Mouse (Mus musculus) cortical plate, adult 2 months (tissue): ENCODE data around the gene Kremen1. TPM values are rescaled to one million over a fixed set of nuclear protein-coding genes. Genes with fewer than 3 reads are reported as not detected.

ENCODE experiments used
- H3K27ac ChIP-seq: fragments of 200-500 bp; 2 replicates; pipeline ENCODE4 v1.5.1; 2012; ENCODE audit warnings: low read length, control low read depth, inconsistent platforms; ENCODE audit not compliant: insufficient read depth
- H3K4me1 ChIP-seq: fragments of 200-500 bp; 2 replicates; pipeline ENCODE4 v1.6.1; 2011; ENCODE audit warnings: low read length; ENCODE audit not compliant: control insufficient read depth, insufficient read depth
- H3K4me3 ChIP-seq: fragments of 200-500 bp; 2 replicates; pipeline ENCODE4 v1.5.1; 2011; ENCODE audit warnings: mild to moderate bottlenecking, low read length, control low read depth; ENCODE audit not compliant: insufficient read depth
- CTCF ChIP-seq: fragments of 200-500 bp; IDR thresholded peaks from 2 replicates; pipeline ENCODE4 v1.5.1; 2011; ENCODE audit warnings: mild to moderate bottlenecking, control low read depth, low read length; ENCODE audit not compliant: insufficient read depth; ENCODE audit errors: extremely low read depth
- POLR2A ChIP-seq: fragments of 200-500 bp; IDR thresholded peaks from 2 replicates; pipeline ENCODE4 v1.6.1; 2011; ENCODE audit warnings: mild to moderate bottlenecking, low read length, control low read depth; ENCODE audit not compliant: insufficient read depth; ENCODE audit errors: extremely low read depth
- polyA plus RNA-seq: library from polyadenylated mRNA; depleted of rRNA; stranded (reverse); fragments of >200 nt; gene quantifications from 2 replicates; pipeline ENCODE4 v1.2.3, GENCODE M21; 2012

The Kremen1 gene
- polyA plus RNA-seq, 1 experiment = 10.4 TPM

- H3K4me3 ChIP-seq = no peak overlapping the region
- TF ChIP-seq POLR2A (no peak), CTCF (no peak)
- no peak overlapping the region for H3K27ac ChIP-seq
- H3K4me1 ChIP-seq = peaks cover 5% of the 10 kb centered on the region
Observed at GRCm38 (mm10) chr11:5271274-5272065, 10.1 kb upstream of the Kremen1 start.

GRCm38 (mm10) chr11:5269846-5270461, 8.6 kb upstream of the Kremen1 start:
- Histone ChIP-seq H3K4me1 (peaks cover 5% of the 10 kb centered on the region), H3K27ac (no peak overlapping the region), H3K4me3 (no peak overlapping the region)
- TF ChIP-seq POLR2A (no peak), CTCF (no peak)

- no peak for TF ChIP-seq CTCF
- no peak for TF ChIP-seq POLR2A
- Histone ChIP-seq H3K4me1 (no peaks in the 10 kb centered on the region), H3K4me3 (no peak overlapping the region), H3K27ac (no peak overlapping the region)
Observed at GRCm38 (mm10) chr11:5265764-5266163, 4.4 kb upstream of the Kremen1 start.

GRCm38 (mm10) chr11:5263078-5263730, 1.8 kb upstream of the Kremen1 start:
- TF ChIP-seq CTCF = no peak
- no peak for TF ChIP-seq POLR2A
- no peak overlapping the region for H3K4me3 ChIP-seq
- peaks cover 1% of the 10 kb centered on the region; the same call in 1 of the 2 replicates for H3K4me1 ChIP-seq
- H3K27ac ChIP-seq = no peak overlapping the region

DNA sequence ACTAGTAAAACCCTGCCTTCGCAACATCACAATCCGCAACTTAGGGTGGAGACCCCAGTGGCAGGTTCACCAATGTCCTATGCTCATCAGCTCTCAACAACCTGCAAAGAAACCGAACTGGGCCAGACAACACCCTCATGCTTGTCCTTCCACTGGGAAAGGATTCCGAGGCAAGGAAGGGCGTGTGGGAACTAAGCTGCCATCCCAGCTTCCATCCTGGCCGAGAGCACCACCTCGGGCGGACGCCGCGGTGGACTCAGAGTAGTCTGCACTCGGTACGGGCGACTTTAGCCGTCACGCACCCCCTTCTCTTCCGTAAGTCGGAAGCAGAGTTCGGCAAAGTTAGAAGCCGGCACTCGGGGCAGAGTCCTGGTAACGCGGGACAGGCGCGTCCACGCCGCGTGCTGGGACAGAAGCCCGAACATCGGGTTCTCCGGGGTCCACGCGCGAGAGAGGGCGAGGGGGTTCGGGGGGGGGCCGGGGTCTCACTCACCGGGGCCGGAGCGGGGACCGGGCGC, 357 bp downstream of the Kremen1 start:
- no peak for TF ChIP-seq CTCF
- no peak for TF ChIP-seq POLR2A
- no peak overlapping the region for H3K27ac ChIP-seq
- peaks cover 1% of the 10 kb centered on the region; the same call in 1 of the 2 replicates for H3K4me1 ChIP-seq
- peak overlapping the region; percentile 65 for H3K4me3 ChIP-seq

GRCm38 (mm10) chr11:5259944-5260598, 1.3 kb downstream of the Kremen1 start:
- peaks cover 1% of the 10 kb centered on the region; the same call in 1 of the 2 replicates for H3K4me1 ChIP-seq
- no peak overlapping the region for H3K27ac ChIP-seq
- peak overlapping the region; percentile 65; the same call in 1 of the 2 replicates for H3K4me3 ChIP-seq
- TF ChIP-seq CTCF (no peak), POLR2A (no peak)

GRCm38 (mm10) chr11:5258036-5258435, 3.3 kb downstream of the Kremen1 start:
- Histone ChIP-seq H3K27ac (no peak overlapping the region), H3K4me3 (no peak overlapping the region), H3K4me1 (peaks cover 1% of the 10 kb centered on the region; the same call in 1 of the 2 replicates)
- TF ChIP-seq POLR2A (no peak), CTCF (no peak)

- TF ChIP-seq POLR2A (no peak), CTCF (0 out of 2 replicates have a peak, but pooled peaks have one; percentile 12)
- H3K4me3 ChIP-seq = no peak overlapping the region
- no peak overlapping the region for H3K27ac ChIP-seq
- peaks cover 1% of the 10 kb centered on the region; the same call in 1 of the 2 replicates for H3K4me1 ChIP-seq
Observed at GRCm38 (mm10) chr11:5257151-5257862, 4.1 kb downstream of the Kremen1 start.
